Mouse (Mus musculus) kidney, adult 2 months (tissue): ENCODE measurements around the gene Smim27. TPM values are rescaled to one million over a fixed set of nuclear protein-coding genes. Genes with fewer than 3 reads are reported as not detected.
A peak's percentile ranks its signal among the peaks of the same experiment; 100 is the strongest.

Experiments used
- DNase-seq: peaks from one replicate; pipeline ENCODE4 v3.0.0; 2021
- H3K27ac ChIP-seq: fragments of 200-500 bp; 2 replicates; pipeline ENCODE4 v1.5.1; 2012; ENCODE audit warnings: low read depth, low read length, control low read depth, inconsistent platforms; ENCODE audit not compliant: insufficient read depth
- H3K27me3 ChIP-seq: fragments of 200-500 bp; replicated peaks from 2 replicates; pipeline ENCODE4 v1.6.1; 2012; ENCODE audit warnings: mild to moderate bottlenecking, moderate library complexity, low read length, inconsistent platforms; ENCODE audit not compliant: control insufficient read depth, insufficient read depth
- H3K36me3 ChIP-seq: fragments of 200-500 bp; 2 replicates; pipeline ENCODE4 v1.6.1; 2012; ENCODE audit warnings: mild to moderate bottlenecking, moderate library complexity, low read length, inconsistent platforms; ENCODE audit not compliant: control insufficient read depth, insufficient read depth
- H3K4me1 ChIP-seq: fragments of 200-500 bp; 2 replicates; pipeline ENCODE4 v1.6.1; 2011; ENCODE audit warnings: low read length; ENCODE audit not compliant: control insufficient read depth, insufficient read depth
- H3K4me3 ChIP-seq: fragments of 200-500 bp; 2 replicates; pipeline ENCODE4 v1.5.1; 2011; ENCODE audit warnings: mild to moderate bottlenecking, low read depth, low read length, control low read depth; ENCODE audit not compliant: insufficient read depth
- CTCF ChIP-seq: fragments of 200-500 bp; conservative IDR thresholded peaks from 2 replicates; pipeline ENCODE4 v1.5.1; 2011; ENCODE audit warnings: low read depth, mild to moderate bottlenecking, control low read depth, low read length, moderate library complexity, mixed read lengths; ENCODE audit not compliant: insufficient read depth, insufficient read length
- POLR2A ChIP-seq: fragments of 200-500 bp; IDR thresholded peaks from one replicate; pipeline ENCODE4 v1.6.1; 2011; ENCODE audit warnings: low read depth, low read length, control low read depth
- WGBS: fragments of 180-500 bp; shearing (Covaris S2); methylation state at CpG from one replicate; pipeline ENCODE4 v1.1.7; 2018; 5-methylcytosine and 5-hydroxymethylcytosine counted together
- polyA plus RNA-seq: library from polyadenylated mRNA; depleted of rRNA; stranded (reverse); fragments of >200 nt; gene quantifications from 2 replicates; pipeline ENCODE4 v1.2.3, GENCODE M21; 2012

The Smim27 gene
- polyA plus RNA-seq, 1 experiment = 27.6 TPM

- no peaks in the 10 kb centered on the region for H3K27me3 ChIP-seq
- no peak overlapping the region for H3K27ac ChIP-seq
- DNase-seq = no peak
- 53% methylated on average over 1 of the region's 1 CpGs for WGBS
- H3K4me1 ChIP-seq = peaks cover 5% of the 10 kb centered on the region; the same call in 1 of the 2 replicates
- no peak overlapping the region for H3K4me3 ChIP-seq
- H3K36me3 ChIP-seq = peaks cover 14% of the 10 kb centered on the region
- TF ChIP-seq CTCF = no peak
- no peak for TF ChIP-seq POLR2A
Observed at GRCm38 (mm10) chr4:40264321-40264720, 5.1 kb upstream of the Smim27 start.

- peak overlapping the region; percentile 88 for H3K27ac ChIP-seq
- 24% methylated on average over 7 of the region's 7 CpGs for WGBS
- H3K4me1 ChIP-seq = peaks cover 5% of the 10 kb centered on the region; the same call in 1 of the 2 replicates
- no peaks in the 10 kb centered on the region for H3K27me3 ChIP-seq
- H3K36me3 ChIP-seq = no peaks in the 10 kb centered on the region; the same call in 1 of the 2 replicates
- peak; percentile 83 for DNase-seq
- TF ChIP-seq CTCF = no peak
- no peak for TF ChIP-seq POLR2A
- peak overlapping the region; percentile 97 for H3K4me3 ChIP-seq
Observed at GRCm38 (mm10) chr4:40267681-40268080, 1.7 kb upstream of the Smim27 start.

GRCm38 (mm10) chr4:40268204-40268813 is 1.1 kb upstream of the Smim27 start:
- peak overlapping the region; percentile 97 for H3K4me3 ChIP-seq
- DNase-seq = peak; percentile 95
- H3K4me1 ChIP-seq = peaks cover 5% of the 10 kb centered on the region; the same call in 1 of the 2 replicates
- H3K27ac ChIP-seq = peak overlapping the region; percentile 99
- H3K27me3 ChIP-seq = no peaks in the 10 kb centered on the region
- no peaks in the 10 kb centered on the region; the same call in 1 of the 2 replicates for H3K36me3 ChIP-seq
- WGBS = under 1% methylated on average over 50 of the region's 50 CpGs
- TF ChIP-seq CTCF (peak; percentile 20; the same call in 1 of the 2 replicates), POLR2A (peak; percentile 25)

- Histone ChIP-seq H3K4me3 (peak overlapping the region; percentile 97), H3K27ac (peak overlapping the region; percentile 99)
- no peak for DNase-seq
Observed at GRCm38 (mm10) chr4:40268835-40269234, 544 bp upstream of the Smim27 start.

GRCm38 (mm10) chr4:40278880-40279275 is 9.5 kb downstream of the Smim27 start:
- under 1% methylated on average over 21 of the region's 21 CpGs for WGBS
- peak overlapping the region; percentile 2 for H3K27ac ChIP-seq
- TF ChIP-seq CTCF = no peak
- no peak for TF ChIP-seq POLR2A

More at GRCm38 (mm10) chr4:40268835-40269234, 544 bp upstream of the Smim27 start:
- TF ChIP-seq CTCF = no peak
- TF ChIP-seq POLR2A = no peak
- Histone ChIP-seq H3K4me1 (peaks cover 5% of the 10 kb centered on the region; the same call in 1 of the 2 replicates), H3K27me3 (no peaks in the 10 kb centered on the region), H3K36me3 (no peaks in the 10 kb centered on the region; the same call in 1 of the 2 replicates)
- under 1% methylated on average over 16 of the region's 16 CpGs for WGBS

GRCm38 (mm10) chr4:40279276-40279900 is 10.0 kb downstream of the Smim27 start, which contains the start of gene Ndufb6:
Gene Ndufb6 (minus strand): TSS chr4:40279421.
- peak within 1 kb of the TSS; percentile 65 for H3K4me3 ChIP-seq
- peak within 1 kb of the TSS; percentile 90 for H3K27ac ChIP-seq
- DNase-seq = peak; percentile 97
- H3K36me3 ChIP-seq = peaks cover 2% of the 10 kb centered on the region; the same call in 1 of the 2 replicates
- H3K27me3 ChIP-seq = no peaks in the 10 kb centered on the region
- H3K4me1 ChIP-seq = peaks cover 3% of the 10 kb centered on the region; the same call in 1 of the 2 replicates
- under 1% methylated on average over 36 of the region's 36 CpGs for WGBS
- TF ChIP-seq POLR2A = peak; percentile 78
- TF ChIP-seq CTCF = no peak

More at GRCm38 (mm10) chr4:40278880-40279275, 9.5 kb downstream of the Smim27 start:
- Histone ChIP-seq H3K27me3 (no peaks in the 10 kb centered on the region), H3K36me3 (peaks cover 2% of the 10 kb centered on the region; the same call in 1 of the 2 replicates), H3K4me1 (peaks cover 3% of the 10 kb centered on the region; the same call in 1 of the 2 replicates), H3K4me3 (peak overlapping the region; percentile 65)
- DNase-seq = no peak

- Histone ChIP-seq H3K27ac (no peak overlapping the region), H3K27me3 (no peaks in the 10 kb centered on the region), H3K4me3 (no peak overlapping the region), H3K36me3 (no peaks in the 10 kb centered on the region), H3K4me1 (no peaks in the 10 kb centered on the region)
- peak; percentile 86 for DNase-seq
- 10% methylated on average over 4 of the region's 4 CpGs for WGBS
- no peak for TF ChIP-seq POLR2A
- peak; percentile 73 for TF ChIP-seq CTCF
Observed at GRCm38 (mm10) chr4:40285582-40285981, 16.2 kb downstream of the Smim27 start.
